ENCODE assay signal across 14 mouse cellular contexts in genomic region chr3:122784245-122784644, GRCm38 (mm10). TPM values are rescaled to one million over a fixed set of nuclear protein-coding genes. Genes with fewer than 3 reads are reported as not detected.
DNase-seq lines count a peak whose midpoint lies in the region; ATAC-seq and TF ChIP-seq lines count a peak whose summit lies in the region.
"Had no signal": no experiment of that assay in that cellular context is flagged by ENCODE, and none has a peak within 500 bp of the region (broad histone marks: within the 10 kb centered on the region; RNA-seq: fewer than 3 reads in every experiment).

No protein-coding gene starts in this region.

- H3K4me2 ChIP-seq in hindbrain, embryonic 14.5 days (replicated peaks): no peak overlapping the region
- no peak overlapping the region for H3K4me2 ChIP-seq in lung, postnatal 0 days (replicated peaks; ENCODE audit: low read depth, low read length)
- H3K4me2 ChIP-seq: neural tube, embryonic 13.5 days had no signal

- ATAC-seq in hindbrain, embryonic 14.5 days (ENCODE audit: low FRiP score): no peak
- ATAC-seq in lung, postnatal 0 days: no peak
- 0 out of 2 replicates have a peak, but pooled peaks have one; percentile 29 for ATAC-seq in common myeloid progenitor, adult 5-6 weeks (replicated peaks; ENCODE audit: low read depth, poor library complexity, severe bottlenecking)
- ATAC-seq in frontal cortex, adult (ENCODE audit: low TSS enrichment): no peak
- ATAC-seq: activated CD4-positive, CD25-positive, alpha-beta regulatory T cell, adult 4 months had no signal

- no peaks in the 10 kb centered on the region for H3K36me3 ChIP-seq in hindbrain, embryonic 14.5 days (replicated peaks; ENCODE audit: control insufficient read depth, insufficient read depth)
- H3K36me3 ChIP-seq in hindbrain, embryonic 10.5 days: peaks cover 32% of the 10 kb centered on the region
- H3K36me3 ChIP-seq in lung, postnatal 0 days (ENCODE audit: insufficient read depth, low read length): no peaks in the 10 kb centered on the region
- H3K36me3 ChIP-seq: neural tube, embryonic 13.5 days had no signal

- no peaks in the 10 kb centered on the region for H3K4me1 ChIP-seq in hindbrain, embryonic 14.5 days (replicated peaks; ENCODE audit: control insufficient read depth, insufficient read depth, low read length)
- no peaks in the 10 kb centered on the region for H3K4me1 ChIP-seq in hindbrain, embryonic 10.5 days (replicated peaks)
- no peaks in the 10 kb centered on the region for H3K4me1 ChIP-seq in lung, postnatal 0 days (ENCODE audit: insufficient read depth, low read depth, low read length)
- H3K4me1 ChIP-seq: neural tube, embryonic 13.5 days had no signal

- 57% methylated on average over 1 of the region's 1 CpGs for WGBS in hindbrain, embryonic 14.5 days
- WGBS in hindbrain, embryonic 10.5 days: 73% methylated on average over 1 of the region's 1 CpGs
- whole genome bisulfite sequencing in lung, postnatal 0 days: 55% methylated on average over 1 of the region's 1 CpGs

- H3K4me3 ChIP-seq in hindbrain, embryonic 14.5 days (replicated peaks; ENCODE audit: low read length): no peak overlapping the region
- H3K4me3 ChIP-seq in hindbrain, embryonic 10.5 days: no peak overlapping the region
- no peak overlapping the region for H3K4me3 ChIP-seq in lung, postnatal 0 days (ENCODE audit: low read depth, low read length)
- H3K4me3 ChIP-seq: neural tube, embryonic 13.5 days had no signal

- no peak overlapping the region for H3K27ac ChIP-seq in hindbrain, embryonic 14.5 days
- no peak overlapping the region for H3K27ac ChIP-seq in hindbrain, embryonic 10.5 days
- H3K27ac ChIP-seq in lung, postnatal 0 days (ENCODE audit: low read length): no peak overlapping the region
- H3K27ac ChIP-seq: neural tube, embryonic 13.5 days had no signal

- no peaks in the 10 kb centered on the region for H3K27me3 ChIP-seq in hindbrain, embryonic 14.5 days (ENCODE audit: control insufficient read depth, insufficient read depth, low read length)
- no peaks in the 10 kb centered on the region; the same call in 1 of the 2 replicates for H3K27me3 ChIP-seq in hindbrain, embryonic 10.5 days (ENCODE audit: insufficient read depth, poor library complexity, severe bottlenecking)
- no peaks in the 10 kb centered on the region for H3K27me3 ChIP-seq in lung, postnatal 0 days (replicated peaks; ENCODE audit: insufficient read depth, low read length)
- H3K27me3 ChIP-seq: neural tube, embryonic 13.5 days had no signal

- H3K9ac ChIP-seq in hindbrain, embryonic 14.5 days: no peak overlapping the region
- H3K9ac ChIP-seq in lung, postnatal 0 days (replicated peaks; ENCODE audit: low read depth): no peak overlapping the region
- H3K9ac ChIP-seq: neural tube, embryonic 13.5 days had no signal

- peak; percentile 47 for TF ChIP-seq CTCF in lung, postnatal 0 days (IDR thresholded peaks at IDR 0.05)

- H3K9me3 ChIP-seq in hindbrain, embryonic 14.5 days (ENCODE audit: control insufficient read depth, low read length): no peaks in the 10 kb centered on the region
- no peaks in the 10 kb centered on the region for H3K9me3 ChIP-seq in hindbrain, embryonic 10.5 days
- no peaks in the 10 kb centered on the region for H3K9me3 ChIP-seq in lung, postnatal 0 days (ENCODE audit: low read length)
- H3K9me3 ChIP-seq: neural tube, embryonic 13.5 days had no signal

- DNase-seq in hindbrain, embryonic 14.5 days (ENCODE audit: low spot score): peak; percentile 64
- no peak for DNase-seq in hindbrain, embryonic 10.5 days (ENCODE audit: low spot score)
- peak; percentile 69 for DNase-seq in lung, postnatal 0 days (ENCODE audit: low spot score)
- DNase-seq in lung, adult 18-20 months: no peak
- peak; percentile 11 for DNase-seq in MEL-GATA-1-ER (ENCODE audit: extremely low read depth, low read depth)
- no peak for DNase-seq in spleen, adult 18-20 months
- DNase-seq: heart, adult 11 months; kidney, adult 11 months; right cerebral cortex, adult 18-20 months; thymus, adult 18-20 months had no signal

- TF ChIP-seq EP300 in lung, postnatal 0 days (IDR thresholded peaks at IDR 0.05): no peak

RNA-seq across cellular contexts. Expression of gene Pde5a, which starts 55.5 kb away (rescaled TPM):
- 2.6 and 3.0 TPM in 2 replicates for polyA plus RNA-seq in hindbrain, embryonic 14.5 days (2014; fragmentation: Nextera tagmentation; extraction: Ambion mirVana)
- polyA plus RNA-seq in hindbrain, embryonic 10.5 days (2016; fragmentation: Nextera tagmentation; extraction: Ambion mirVana): 2.9 and 3.4 TPM in 2 replicates
- polyA plus RNA-seq in lung, postnatal 0 days (2015; fragmentation: Nextera tagmentation; extraction: Ambion mirVana): 16.6 and 22.7 TPM in 2 replicates
- total RNA-seq in common myeloid progenitor, adult 5-6 weeks (2017): 7.1 and 10.1 TPM in 2 replicates

Comparison
In these comparisons a context has a peak if more than half of its experiments do, and no peak if none do; other contexts are left out.
1. DNase-seq: peak in hindbrain, embryonic 14.5 days (single experiment), lung, postnatal 0 days (single experiment) and MEL-GATA-1-ER (single experiment); none in hindbrain, embryonic 10.5 days (single experiment), lung, adult 18-20 months (0 of 2) and spleen, adult 18-20 months (0 of 2).